Mouse (Mus musculus) midbrain, embryonic 13.5 days (tissue): ENCODE measurements at regions not wholly inside any gene's neighbourhood (a gene's known extent, or its start where the extent isn't known, plus 50 kb on each side); places are given as distances from the start of the nearest gene placed in this dataset.

Source experiments
- ATAC-seq: fragments of 200-750 bp; cut with Nextera tagmentation; 2 replicates; pipeline ENCODE4 v1.8.0; 2017; ENCODE audit warnings: mild to moderate bottlenecking, moderate TSS enrichment, moderate library complexity
- H3K27ac ChIP-seq: fragments of 300-500 bp; sonication (generic); 2 replicates; pipeline ENCODE4 v1.5.1; 2015; ENCODE audit warnings: inconsistent platforms, mild to moderate bottlenecking, moderate library complexity
- H3K27me3 ChIP-seq: fragments of 300-500 bp; sonication (generic); 2 replicates; pipeline ENCODE4 v1.6.1; 2015; ENCODE audit warnings: mild to moderate bottlenecking, inconsistent platforms
- H3K36me3 ChIP-seq: fragments of 300-500 bp; sonication (generic); 2 replicates; pipeline ENCODE4 v1.6.1; 2015; ENCODE audit warnings: mild to moderate bottlenecking, inconsistent platforms
- H3K4me1 ChIP-seq: fragments of 300-500 bp; sonication (generic); replicated peaks from 2 replicates; pipeline ENCODE4 v1.6.1; 2015; ENCODE audit warnings: inconsistent platforms
- H3K4me2 ChIP-seq: fragments of 300-500 bp; sonication (generic); replicated peaks from 2 replicates; pipeline ENCODE4 v1.6.1; 2015; ENCODE audit warnings: moderate library complexity, mild to moderate bottlenecking, inconsistent platforms
- H3K4me3 ChIP-seq: fragments of 300-500 bp; sonication (generic); replicated peaks from 2 replicates; pipeline ENCODE4 v1.5.1; 2015; ENCODE audit warnings: mild to moderate bottlenecking, inconsistent platforms
- H3K9ac ChIP-seq: fragments of 300-500 bp; sonication (generic); replicated peaks from 2 replicates; pipeline ENCODE4 v1.6.1; 2015; ENCODE audit warnings: mild to moderate bottlenecking, inconsistent platforms
- H3K9me3 ChIP-seq: fragments of 300-500 bp; sonication (generic); 2 replicates; pipeline ENCODE4 v1.6.1; 2016; ENCODE audit warnings: mild to moderate bottlenecking, inconsistent platforms
- WGBS: fragments of 180-500 bp; shearing (Covaris S2); methylation state at CpG from one replicate; pipeline ENCODE4 v1.1.7; 2015; 5-methylcytosine and 5-hydroxymethylcytosine counted together

DNA sequence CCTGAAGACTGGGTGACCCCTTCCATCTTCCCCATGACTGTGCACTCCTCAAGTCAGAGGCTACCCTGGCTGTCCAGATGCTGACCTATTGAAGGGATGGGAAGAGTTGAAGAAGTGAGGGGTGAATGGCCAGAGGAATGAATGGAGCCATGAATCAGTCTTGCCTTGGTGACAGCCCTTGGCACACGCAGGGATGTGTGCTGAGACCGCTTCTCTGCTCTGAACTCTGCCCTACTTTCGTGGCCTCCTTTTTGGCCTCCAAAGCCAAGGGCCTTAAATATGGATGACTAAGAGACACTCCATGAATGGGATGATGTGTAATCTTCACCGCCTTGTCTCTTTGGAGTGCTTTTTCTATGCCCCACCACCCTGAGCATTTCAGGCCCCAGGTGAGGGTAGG, 259.7 kb downstream of the Dysf start:
- H3K4me1 ChIP-seq = peaks cover 7% of the 10 kb centered on the region
- H3K9ac ChIP-seq = no peak overlapping the region
- WGBS = 95% methylated on average over 4 of the region's 4 CpGs
- H3K4me2 ChIP-seq = no peak overlapping the region
- no peak overlapping the region for H3K27ac ChIP-seq
- no peaks in the 10 kb centered on the region for H3K27me3 ChIP-seq
- H3K4me3 ChIP-seq = no peak overlapping the region
- H3K36me3 ChIP-seq = no peaks in the 10 kb centered on the region
- no peak for ATAC-seq
- no peaks in the 10 kb centered on the region for H3K9me3 ChIP-seq

- Histone ChIP-seq H3K4me3 (no peak overlapping the region), H3K9me3 (no peaks in the 10 kb centered on the region), H3K27ac (no peak overlapping the region), H3K4me1 (peaks cover under 1% of the 10 kb centered on the region), H3K27me3 (no peaks in the 10 kb centered on the region), H3K4me2 (no peak overlapping the region), H3K36me3 (no peaks in the 10 kb centered on the region), H3K9ac (no peak overlapping the region)
- WGBS = 92% methylated on average over 6 of the region's 6 CpGs
- ATAC-seq = no peak
These were observed 259.1 kb downstream of the Dysf start for GRCm38 (mm10) chr6:84267526-84267925.

DNA sequence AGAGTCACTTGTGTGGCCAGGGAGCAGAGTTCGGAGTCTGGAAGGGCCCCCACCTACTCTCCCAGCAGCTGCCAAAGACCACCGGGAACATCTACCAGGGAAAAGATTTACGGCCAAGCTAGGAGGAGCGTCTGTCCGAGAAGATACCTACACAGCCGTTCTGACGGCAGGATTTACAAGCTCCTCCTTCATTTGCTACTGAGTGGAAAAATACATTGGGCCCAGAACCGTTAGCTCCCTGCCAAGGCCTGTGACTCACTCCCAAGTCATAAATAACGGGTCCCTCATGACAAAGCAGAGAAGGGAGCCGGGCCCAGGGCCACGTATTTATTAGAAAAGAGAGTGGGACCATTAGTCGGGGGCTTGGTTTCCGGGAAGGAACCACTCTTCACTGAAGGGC, 258.3 kb downstream of the Dysf start:
- Histone ChIP-seq H3K4me2 (no peak overlapping the region), H3K4me3 (no peak overlapping the region), H3K4me1 (no peaks in the 10 kb centered on the region), H3K9me3 (no peaks in the 10 kb centered on the region), H3K36me3 (no peaks in the 10 kb centered on the region), H3K27ac (no peak overlapping the region), H3K9ac (no peak overlapping the region), H3K27me3 (no peaks in the 10 kb centered on the region)
- WGBS = 88% methylated on average over 13 of the region's 13 CpGs
- ATAC-seq = no peak

DNA sequence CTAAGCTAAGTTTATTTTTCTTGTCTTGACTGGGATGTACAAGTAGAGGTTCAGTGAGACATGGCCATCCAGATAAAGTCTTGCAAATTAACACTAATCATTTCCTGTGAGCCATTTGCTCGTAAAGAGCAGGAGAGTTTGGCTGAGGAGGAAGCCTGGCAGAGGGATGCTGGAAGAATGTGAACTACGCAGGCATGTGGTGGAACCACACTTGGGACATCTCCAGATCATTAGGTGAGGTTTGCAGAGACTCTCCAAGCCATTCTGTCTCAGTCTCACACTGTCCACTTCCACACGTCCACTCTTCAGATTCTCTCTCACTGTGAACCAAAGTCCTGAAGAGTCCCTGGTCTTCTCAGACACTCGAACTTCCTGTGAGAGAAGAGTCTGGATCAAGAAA, 256.3 kb downstream of the Dysf start:
- WGBS = 89% methylated on average over 4 of the region's 4 CpGs
- no peak for ATAC-seq
- Histone ChIP-seq H3K4me2 (no peak overlapping the region), H3K9ac (no peak overlapping the region), H3K36me3 (no peaks in the 10 kb centered on the region), H3K27ac (no peak overlapping the region), H3K9me3 (no peaks in the 10 kb centered on the region), H3K4me1 (no peaks in the 10 kb centered on the region), H3K4me3 (no peak overlapping the region), H3K27me3 (no peaks in the 10 kb centered on the region)

DNA sequence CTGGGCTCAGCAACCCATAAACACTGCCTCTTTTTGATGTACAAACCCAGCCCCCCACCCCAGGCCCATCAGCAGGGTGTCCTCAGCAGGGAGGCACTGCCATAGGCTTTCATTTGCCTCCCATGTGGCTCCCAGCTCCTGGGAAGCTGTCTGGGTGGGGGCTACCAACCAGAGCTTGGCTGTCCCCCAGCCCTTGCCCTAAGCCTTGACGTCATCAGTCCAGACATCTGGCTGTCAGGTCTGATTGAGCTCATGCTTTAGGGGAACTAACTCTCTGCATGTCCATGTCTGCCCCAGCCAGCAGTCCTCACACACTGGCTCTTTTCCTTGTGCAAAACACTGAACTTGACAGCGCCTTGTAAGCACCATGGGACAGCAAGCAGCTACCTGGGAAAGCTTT, 255.3 kb downstream of the Dysf start:
- H3K4me2 ChIP-seq = no peak overlapping the region
- no peaks in the 10 kb centered on the region for H3K9me3 ChIP-seq
- H3K4me3 ChIP-seq = no peak overlapping the region
- no peak for ATAC-seq
- H3K27me3 ChIP-seq = no peaks in the 10 kb centered on the region
- no peaks in the 10 kb centered on the region for H3K36me3 ChIP-seq
- 62% methylated on average over 2 of the region's 2 CpGs for WGBS
- no peaks in the 10 kb centered on the region for H3K4me1 ChIP-seq
- H3K9ac ChIP-seq = no peak overlapping the region
- H3K27ac ChIP-seq = no peak overlapping the region

- Histone ChIP-seq H3K9me3 (no peaks in the 10 kb centered on the region), H3K4me3 (no peak overlapping the region), H3K27me3 (no peaks in the 10 kb centered on the region), H3K27ac (no peak overlapping the region), H3K4me2 (no peak overlapping the region), H3K4me1 (no peaks in the 10 kb centered on the region), H3K9ac (no peak overlapping the region), H3K36me3 (no peaks in the 10 kb centered on the region)
- 66% methylated on average over 6 of the region's 6 CpGs for WGBS
- no peak for ATAC-seq
These were observed 254.4 kb downstream of the Dysf start for GRCm38 (mm10) chr6:84262766-84263165.

GRCm38 (mm10) chr6:84261483-84261882, 253.1 kb downstream of the Dysf start:
- no peaks in the 10 kb centered on the region for H3K9me3 ChIP-seq
- H3K4me2 ChIP-seq = no peak overlapping the region
- no peak overlapping the region for H3K9ac ChIP-seq
- H3K27me3 ChIP-seq = no peaks in the 10 kb centered on the region
- ATAC-seq = no peak
- H3K27ac ChIP-seq = no peak overlapping the region
- H3K36me3 ChIP-seq = no peaks in the 10 kb centered on the region
- H3K4me1 ChIP-seq = no peaks in the 10 kb centered on the region
- no peak overlapping the region for H3K4me3 ChIP-seq
- 91% methylated on average over 3 of the region's 3 CpGs for WGBS
